Mouse (Mus musculus) thymus, adult 2 months (tissue): ENCODE measurements around the gene Inpp5f.

ENCODE experiments used
- CTCF ChIP-seq: fragments of 200-500 bp; IDR thresholded peaks from 2 replicates; pipeline ENCODE4 v1.5.1; 2012; ENCODE audit warnings: mild to moderate bottlenecking, control low read depth, low read length, moderate library complexity, borderline replicate concordance; ENCODE audit not compliant: control insufficient read depth, poor library complexity, insufficient read depth; ENCODE audit errors: extremely low read depth
- POLR2A ChIP-seq: fragments of 200-500 bp; IDR thresholded peaks from 2 replicates; pipeline ENCODE4 v1.6.1; 2012; ENCODE audit warnings: mild to moderate bottlenecking, low read length, control low read depth, moderate library complexity; ENCODE audit not compliant: control insufficient read depth, poor library complexity, insufficient read depth; ENCODE audit errors: extremely low read depth

GRCm38 (mm10) chr7:128566311-128566710, 44.8 kb upstream of the Inpp5f start:
- no peak for TF ChIP-seq CTCF
- no peak for TF ChIP-seq POLR2A
